Mouse (Mus musculus) left cerebral cortex, adult 6 months (tissue): ENCODE results near the gene Olfr316. TPM values are rescaled to one million over a fixed set of nuclear protein-coding genes. Genes with fewer than 3 reads are reported as not detected.

ENCODE experiments used
- long read RNA-seq, 2 experiments: library from polyadenylated mRNA; unstranded; transcript quantifications; one replicate each; pipeline ENCODE4 v2.0.0; 2019 to 2020
- polyA plus RNA-seq: library from polyadenylated mRNA; unstranded; fragments of <200 nt; fragmentation: Nextera tagmentation; gene quantifications from 2 replicates; pipeline ENCODE4 v1.2.3, GENCODE M21; 2021

The Olfr316 gene
- polyA plus RNA-seq = 1.1 and 2.0 TPM in 2 replicates
- long read RNA-seq, experiment 1, partial matches to known transcripts = 0 of 14 reads
- long read RNA-seq, experiment 1, other reads (novel, unspliced or antisense) = 13 of 14 reads
- long read RNA-seq, experiment 2 = 0 reads

GRCm38 (mm10) chr11:58752434-58752833 lies at the start of gene Olfr316:
Gene Olfr316 (plus strand): TSS chr11:58752734.

GRCm38 (mm10) chr11:58723914-58724313 lies 28.6 kb upstream of the Olfr316 start, which contains the start of gene Olfr318:
Gene Olfr318 (minus strand): TSS chr11:58724014.

GRCm38 (mm10) chr11:58738792-58739262 lies 13.7 kb upstream of the Olfr316 start, which contains the start of gene Olfr317:
Gene Olfr317 (minus strand): TSS chr11:58739212.

GRCm38 (mm10) chr11:58772888-58773287 lies 20.4 kb downstream of the Olfr316 start, which contains the start of gene Olfr315:
Gene Olfr315 (plus strand): TSS chr11:58773188.

GRCm38 (mm10) chr11:58782480-58783089 lies 30.1 kb downstream of the Olfr316 start, which contains the start of gene Olfr314:
Gene Olfr314 (plus strand): TSS chr11:58782952.

GRCm38 (mm10) chr11:58801558-58802228 lies 49.2 kb downstream of the Olfr316 start, which contains the start of gene Fam183b:
Gene Fam183b (minus strand): TSS chr11:58801960.

Other genes with a start within 250 kb of the Olfr316 start
- gene Olfr330, start 217.9 kb upstream of the Olfr316 start, polyA plus RNA-seq = not detected in 2 replicates
- not detected in 2 replicates for gene Olfr329-ps, start 206.3 kb upstream of the Olfr316 start, polyA plus RNA-seq
- gene Olfr328, start 197.1 kb upstream of the Olfr316 start, polyA plus RNA-seq = not detected in 2 replicates
- not detected in 2 replicates for gene Olfr224, start 182.2 kb upstream of the Olfr316 start, polyA plus RNA-seq
- gene Olfr325, start 175.0 kb upstream of the Olfr316 start, polyA plus RNA-seq = not detected in 2 replicates
- gene Olfr324, start 157.6 kb upstream of the Olfr316 start, polyA plus RNA-seq = not detected in 2 replicates
- gene 2210407C18Rik, start 136.7 kb upstream of the Olfr316 start, polyA plus RNA-seq = not detected in 2 replicates
- not detected in 2 replicates for gene Olfr323, start 122.2 kb upstream of the Olfr316 start, polyA plus RNA-seq
- gene Trim58, start 112.3 kb upstream of the Olfr316 start, polyA plus RNA-seq = not detected in 2 replicates
- not detected in 2 replicates for gene Olfr322, start 94.0 kb upstream of the Olfr316 start, polyA plus RNA-seq
- not detected in 2 replicates for gene Olfr320, start 71.6 kb upstream of the Olfr316 start, polyA plus RNA-seq
- not detected in 2 replicates for gene Olfr319, start 53.6 kb upstream of the Olfr316 start, polyA plus RNA-seq
- gene Olfr318, start 28.7 kb upstream of the Olfr316 start, polyA plus RNA-seq = not detected in 2 replicates
- not detected in 2 replicates for gene Olfr317, start 13.5 kb upstream of the Olfr316 start, polyA plus RNA-seq
- gene Olfr315, start 20.5 kb downstream of the Olfr316 start, polyA plus RNA-seq = not detected in 2 replicates
- gene Olfr314, start 30.2 kb downstream of the Olfr316 start, polyA plus RNA-seq = not detected in 2 replicates
- gene Fam183b, start 49.2 kb downstream of the Olfr316 start, polyA plus RNA-seq = 9.7 and 11.3 TPM in 2 replicates
- gene Olfr313, start 62.3 kb downstream of the Olfr316 start, polyA plus RNA-seq = not detected in 2 replicates
- gene Olfr312, start 76.5 kb downstream of the Olfr316 start, polyA plus RNA-seq = not detected in 2 replicates
- 0.11 TPM in 1 of 2 replicates, not detected in the other for gene Olfr311, start 86.5 kb downstream of the Olfr316 start, polyA plus RNA-seq
- 4.2 and 5.8 TPM in 2 replicates for gene Gm12258, start 94.4 kb downstream of the Olfr316 start, polyA plus RNA-seq
- gene 2810021J22Rik, start 114.5 kb downstream of the Olfr316 start, polyA plus RNA-seq = 2.5 and 5.9 TPM in 2 replicates
- 5.0 and 6.9 TPM in 2 replicates for gene Zfp39, start 151.5 kb downstream of the Olfr316 start, polyA plus RNA-seq
- gene Btnl10, start 165.2 kb downstream of the Olfr316 start, polyA plus RNA-seq = not detected in 2 replicates
- gene Rnf187, start 186.2 kb downstream of the Olfr316 start, polyA plus RNA-seq = 147 and 519 TPM in 2 replicates
- gene Hist3h2ba, start 196.2 kb downstream of the Olfr316 start, polyA plus RNA-seq = 12.3 and 50.9 TPM in 2 replicates
- 50.8 and 74.9 TPM in 2 replicates for gene Hist3h2a, start 202.0 kb downstream of the Olfr316 start, polyA plus RNA-seq
- gene Trim17, start 202.0 kb downstream of the Olfr316 start, polyA plus RNA-seq = 4.2 and 4.5 TPM in 2 replicates
- gene Trim11, start 225.4 kb downstream of the Olfr316 start, polyA plus RNA-seq = 12.1 and 13.3 TPM in 2 replicates